Mouse (Mus musculus) right cerebral cortex, postnatal 25 days (tissue): ENCODE results near the gene Rora.

Source experiments
- DNase-seq: peaks from one replicate; pipeline ENCODE4 v3.0.0; 2022

Gene Rora

GRCm38 (mm10) chr9:68761672-68762071, 108.1 kb downstream of the Rora start:
- DNase-seq, result no peak

GRCm38 (mm10) chr9:68765595-68765994, 112.0 kb downstream of the Rora start:
- DNase-seq, result no peak

GRCm38 (mm10) chr9:68769638-68770037, 116.1 kb downstream of the Rora start:
- no peak for DNase-seq

GRCm38 (mm10) chr9:68771383-68771782, 117.8 kb downstream of the Rora start:
- DNase-seq, result no peak

DNA sequence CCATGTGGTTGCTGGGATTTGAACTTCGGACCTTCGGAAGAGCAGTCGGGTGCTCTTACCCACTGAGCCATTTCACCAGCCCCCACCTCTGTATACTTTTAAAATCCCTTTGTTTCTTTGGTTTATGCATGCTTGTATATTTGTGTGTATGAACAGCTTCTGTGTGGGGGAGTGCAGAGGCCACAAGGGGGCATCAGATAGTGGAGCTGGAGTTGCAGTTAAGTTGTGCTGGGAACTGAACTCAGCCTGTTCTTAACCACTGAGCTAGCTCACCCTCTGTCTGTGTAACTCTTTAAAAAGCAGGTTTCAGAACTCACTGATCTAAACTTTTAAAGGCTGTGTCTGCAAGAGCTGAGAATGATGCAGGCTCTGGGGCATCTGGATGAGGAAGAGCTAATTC, 120.2 kb downstream of the Rora start:
- DNase-seq, result no peak

GRCm38 (mm10) chr9:68782011-68782410, 128.4 kb downstream of the Rora start:
- no peak for DNase-seq

GRCm38 (mm10) chr9:68782604-68783003, 129.0 kb downstream of the Rora start:
- DNase-seq, result no peak

GRCm38 (mm10) chr9:68783246-68783645, 129.7 kb downstream of the Rora start:
- no peak for DNase-seq

DNA sequence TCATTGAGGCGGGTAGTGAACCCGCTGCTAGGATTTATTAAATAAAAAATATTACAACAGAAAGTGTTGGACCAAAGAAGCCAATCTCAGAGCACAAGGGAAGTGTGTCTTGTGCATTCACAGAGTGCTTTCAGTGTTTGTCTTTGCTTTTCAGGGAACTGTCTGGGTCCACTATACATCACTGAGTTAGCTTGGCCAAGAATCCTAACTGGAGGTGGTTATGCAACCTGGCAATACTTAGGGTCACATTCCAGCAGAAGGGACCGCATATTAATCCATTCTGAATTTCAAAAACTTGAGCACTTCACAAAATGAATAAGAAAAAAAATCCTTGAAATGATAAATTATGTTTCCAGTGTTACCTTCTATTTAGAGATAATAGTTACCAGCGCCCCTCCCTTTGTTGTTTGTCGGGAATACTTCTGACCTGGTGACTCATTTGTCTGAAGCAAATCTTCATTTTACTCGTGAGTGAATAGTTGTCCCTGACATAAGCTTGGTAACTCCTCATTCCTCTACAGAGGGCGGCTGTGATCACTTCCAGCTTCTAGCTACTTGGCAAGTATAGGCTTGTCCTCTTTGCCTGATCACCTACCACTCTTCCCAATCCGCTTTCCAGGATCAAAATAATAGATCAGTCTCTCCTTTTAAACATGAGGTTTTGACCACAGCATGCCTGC, 133.2 kb downstream of the Rora start:
- DNase-seq, result no peak

DNA sequence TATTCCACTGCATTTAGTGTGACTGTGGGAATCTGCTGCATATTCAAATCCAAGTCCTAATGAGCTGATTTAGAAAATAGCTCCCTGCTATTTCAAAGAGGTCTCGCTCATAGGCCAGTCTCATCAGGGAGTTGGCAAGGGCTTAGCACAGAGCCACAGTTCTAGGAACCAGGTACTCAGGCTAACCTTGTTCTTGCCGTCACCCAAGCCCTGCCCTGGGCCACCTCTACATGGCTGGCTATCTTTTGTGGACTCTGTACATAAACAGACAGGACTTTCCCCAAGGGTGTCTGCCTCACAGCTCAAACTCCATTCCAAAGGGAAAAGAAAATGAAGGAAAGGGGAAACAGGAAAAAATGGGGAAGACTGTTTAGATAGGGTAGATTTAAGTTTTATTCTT, 134.1 kb downstream of the Rora start:
- no peak for DNase-seq

DNA sequence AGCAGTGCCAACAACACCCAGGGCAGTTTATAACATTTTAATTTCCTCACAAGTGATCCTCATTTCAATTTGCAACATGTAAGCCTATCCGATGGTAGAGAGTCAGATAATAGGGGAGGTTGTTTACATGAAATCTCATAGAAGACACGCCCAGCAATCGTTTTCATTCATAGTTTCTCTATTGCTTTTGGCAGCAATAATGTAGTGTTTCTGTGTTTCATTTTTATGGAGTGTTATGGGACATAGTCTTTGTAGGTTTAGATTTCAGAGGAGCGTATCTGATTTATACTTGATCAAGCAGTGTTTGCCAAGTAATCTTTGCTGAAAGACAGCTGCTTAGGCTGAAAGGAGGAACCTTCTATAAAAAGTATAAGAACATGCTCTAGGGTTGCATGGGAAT, 137.3 kb downstream of the Rora start:
- DNase-seq, result no peak

GRCm38 (mm10) chr9:68791982-68792540, 138.5 kb downstream of the Rora start:
- no peak for DNase-seq

DNA sequence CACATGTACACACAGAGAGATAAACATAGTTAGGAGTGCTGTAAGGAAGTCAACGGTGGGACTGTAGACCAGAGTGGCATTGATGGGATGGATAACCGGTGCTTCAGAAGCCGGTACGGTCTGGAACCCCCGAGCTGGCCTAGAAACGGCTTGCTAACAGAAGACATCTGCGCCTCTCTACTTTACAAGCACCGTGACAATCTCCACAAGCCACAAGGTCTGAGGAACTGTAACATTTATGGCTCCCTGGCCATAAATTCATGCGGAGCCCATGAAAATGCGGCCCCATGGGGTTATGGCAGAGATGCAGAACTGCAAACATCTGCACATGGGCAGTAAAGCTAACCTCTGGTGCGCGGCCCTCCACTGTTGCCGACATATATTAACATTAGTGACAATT, 141.7 kb downstream of the Rora start:
- DNase-seq, result no peak

- DNase-seq, result no peak
Measured at GRCm38 (mm10) chr9:68798221-68798620, 144.6 kb downstream of the Rora start.

- peak; percentile 40 for DNase-seq
Measured at GRCm38 (mm10) chr9:68799065-68799464, 145.5 kb downstream of the Rora start.

DNA sequence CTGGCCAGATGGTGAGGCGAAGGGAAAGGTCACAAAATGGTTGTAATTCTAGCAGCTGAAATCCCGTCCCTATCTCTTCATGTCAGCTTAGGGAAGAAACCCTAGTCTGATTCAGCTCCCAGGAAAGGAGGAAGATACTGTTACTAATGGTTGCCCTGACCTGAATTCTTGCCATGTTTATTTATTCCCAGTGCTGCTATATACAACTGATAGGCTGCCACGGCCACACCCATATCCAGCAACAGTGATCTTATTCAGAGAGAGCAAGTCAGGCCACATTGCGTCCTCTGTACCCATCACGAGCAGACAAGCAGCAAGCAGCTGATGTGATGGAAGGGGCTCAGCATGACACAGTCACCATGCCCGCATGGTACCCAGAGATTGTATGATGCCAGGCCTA, 150.6 kb downstream of the Rora start:
- DNase-seq, result no peak

GRCm38 (mm10) chr9:68805776-68806175, 152.2 kb downstream of the Rora start:
- DNase-seq, result no peak

GRCm38 (mm10) chr9:68807735-68808134, 154.1 kb downstream of the Rora start:
- DNase-seq, result no peak

DNA sequence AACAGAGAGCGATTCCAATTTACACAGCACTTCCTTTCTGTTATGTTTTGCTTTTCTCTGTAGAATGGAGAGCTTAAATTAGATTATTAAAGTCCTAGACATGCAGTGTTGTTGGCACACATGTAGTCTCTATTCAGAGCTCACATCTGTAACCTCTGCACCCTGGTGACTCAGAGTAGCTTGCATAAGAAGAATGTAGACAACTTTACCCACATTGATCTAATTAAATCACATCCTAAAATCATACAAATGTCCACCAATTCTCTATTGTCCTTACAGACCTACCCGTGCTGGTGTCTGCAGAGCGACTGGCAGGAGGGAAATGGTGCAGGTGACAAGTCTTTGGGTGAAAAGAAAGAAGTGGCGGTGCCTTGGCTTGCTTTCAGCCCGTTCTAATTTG, 155.9 kb downstream of the Rora start:
- DNase-seq, result no peak

- DNase-seq, result no peak
Measured at GRCm38 (mm10) chr9:68814723-68815122, 161.1 kb downstream of the Rora start.

GRCm38 (mm10) chr9:68815877-68816276, 162.3 kb downstream of the Rora start:
- no peak for DNase-seq

DNA sequence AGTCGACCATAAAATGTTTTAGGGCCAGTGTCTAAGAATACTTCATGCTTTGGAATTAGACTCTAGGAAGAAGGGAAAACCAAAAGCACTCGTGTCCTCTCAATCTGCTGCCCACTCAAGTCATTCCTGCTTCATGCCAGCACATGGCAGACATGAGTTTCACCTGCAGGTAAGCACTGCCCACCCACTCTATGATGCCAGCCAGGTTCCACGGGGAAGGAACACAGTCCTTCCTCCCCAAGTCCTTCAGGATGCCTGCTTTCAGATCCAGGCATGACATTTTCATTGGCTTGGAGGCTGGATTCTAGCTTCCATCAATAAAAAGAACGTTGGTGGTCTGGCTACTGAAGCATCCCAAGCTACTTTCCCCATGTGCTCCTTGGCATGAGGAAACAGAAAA, 166.4 kb downstream of the Rora start:
- DNase-seq, result no peak

DNA sequence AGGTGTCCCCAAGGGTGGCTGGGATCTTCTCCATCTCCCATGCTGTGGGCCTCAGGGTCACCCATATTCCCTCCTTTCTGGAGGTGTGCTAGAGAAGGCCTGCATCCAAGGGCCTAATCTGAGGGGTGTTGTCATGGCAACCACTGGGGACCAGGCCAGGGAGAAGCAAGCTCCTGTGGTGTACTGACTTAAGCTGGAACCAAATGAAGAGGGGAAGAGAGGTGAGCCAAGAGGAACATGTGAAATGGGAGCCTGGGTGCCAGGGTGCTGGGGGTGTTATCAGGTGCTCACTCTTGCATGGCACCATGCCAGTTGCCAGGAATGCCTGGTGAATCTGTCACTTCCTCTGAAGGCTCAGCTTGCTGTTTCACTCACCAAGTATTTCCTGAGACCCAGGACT, 166.9 kb downstream of the Rora start:
- peak; percentile 21 for DNase-seq

GRCm38 (mm10) chr9:68821388-68821787, 167.8 kb downstream of the Rora start:
- DNase-seq, result no peak

GRCm38 (mm10) chr9:68823292-68823691, 169.7 kb downstream of the Rora start:
- DNase-seq, result no peak
